ENCODE assay signal across 8 mouse cellular contexts in the genomic region with DNA sequence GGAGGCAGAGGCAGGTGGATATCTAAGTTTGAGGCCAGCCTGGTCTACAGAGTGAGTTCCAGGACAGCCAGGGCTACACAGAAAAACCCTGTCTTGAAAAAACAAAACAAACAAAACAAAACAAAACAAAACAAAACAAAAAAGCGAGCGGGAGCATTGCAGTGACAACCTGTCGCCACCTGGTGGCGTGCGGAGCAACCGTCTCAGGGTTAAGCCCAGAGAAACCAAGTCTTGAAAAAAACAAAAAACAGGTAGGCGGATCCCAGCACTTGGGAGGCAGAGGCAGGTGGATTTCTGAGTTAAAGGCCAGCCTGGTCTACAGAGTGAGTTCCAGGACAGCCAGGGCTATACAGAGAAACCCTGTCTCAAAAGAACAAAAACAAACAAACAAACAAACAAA. TPM values are rescaled to one million over a fixed set of nuclear protein-coding genes. Genes with fewer than 3 reads are reported as not detected.
DNase-seq lines count a peak whose midpoint lies in the region; ATAC-seq and TF ChIP-seq lines count a peak whose summit lies in the region.
"Not testable (repeated sequence)": the region's sequence is repeated elsewhere in the genome, so short reads cannot be mapped to it uniquely, and the experiment has no call there.

No protein-coding gene starts in this region.

- not testable (repeated sequence) for TF ChIP-seq RAD21 in CH12.LX (IDR thresholded peaks at IDR 0.05; ENCODE audit: low read depth, low read length)

- H3K4me2 ChIP-seq in CH12.LX (ENCODE audit: insufficient read depth, low read depth, poor library complexity, severe bottlenecking); lung, postnatal 0 days (replicated peaks; ENCODE audit: low read depth, low read length): not testable (repeated sequence)

- TF ChIP-seq CTCF in CH12.LX (conservative IDR thresholded peaks at IDR 0.05 in 1 of 2, IDR thresholded peaks at IDR 0.05 in 1 of 2; ENCODE audit: low read depth in 2 of 2, low read length in 2 of 2), result peak in 1 of 2 experiments; percentile 41; a peak in 2 of 4 replicates
- TF ChIP-seq CTCF in cerebellum, adult 2 months (IDR thresholded peaks at IDR 0.05; ENCODE audit: borderline replicate concordance, insufficient read depth, low read depth, low read length), result peak; percentile 48; the same call in 1 of the 2 replicates
- peak; percentile 67 for TF ChIP-seq CTCF in gastrocnemius, adult 2 months (IDR thresholded peaks at IDR 0.05)
- peak; percentile 45 for TF ChIP-seq CTCF in kidney, adult 2 months (conservative IDR thresholded peaks at IDR 0.05; ENCODE audit: insufficient read depth, insufficient read length, low read depth, low read length)
- peak; percentile 52 for TF ChIP-seq CTCF in lung, postnatal 0 days (IDR thresholded peaks at IDR 0.05)

- H3K27me3 ChIP-seq in CH12.LX (replicated peaks); cerebellum, adult 2 months (ENCODE audit: control insufficient read depth, insufficient read depth, low read length); kidney, adult 2 months (replicated peaks; ENCODE audit: control insufficient read depth, insufficient read depth, low read length); lung, postnatal 0 days (replicated peaks; ENCODE audit: insufficient read depth, low read length): not testable (repeated sequence)

- H3K4me3 ChIP-seq in CH12.LX (replicated peaks in 1 of 3; ENCODE audit: low read depth in 2 of 3, low read length in 2 of 3, poor library complexity in 1 of 3); cerebellum, adult 2 months (replicated peaks; ENCODE audit: insufficient read depth, low read depth, low read length); gastrocnemius, adult 2 months; kidney, adult 2 months (ENCODE audit: insufficient read depth, low read depth, low read length); lung, postnatal 0 days (ENCODE audit: low read depth, low read length): not testable (repeated sequence)

- not testable (repeated sequence) for TF ChIP-seq POLR2A in CH12.LX (IDR thresholded peaks at IDR 0.05; ENCODE audit: low read depth, low read length); cerebellum, adult 2 months (IDR thresholded peaks at IDR 0.05; ENCODE audit: borderline replicate concordance, insufficient read depth, low read length); kidney, adult 2 months (IDR thresholded peaks at IDR 0.05; ENCODE audit: low read depth, low read length)

- in situ Hi-C loops in CH12.LX (cut with MboI; ENCODE audit: low pct_ligation_motif_present, low pct_unique_long_range_greater_than_20kb, low sequenced_read_pairs), result not testable (repeated sequence)

- ATAC-seq in activated CD4-positive, CD25-positive, alpha-beta regulatory T cell, adult 4 months, result peak; percentile 85
- ATAC-seq in lung, postnatal 0 days, result not testable (repeated sequence)
- 0 out of 2 replicates have a peak, but pooled peaks have one; percentile 61 for ATAC-seq in neutrophil, adult 5-6 weeks (ENCODE audit: extremely low read depth, insufficient number of reproducible peaks, low FRiP score, poor library complexity, severe bottlenecking)

- H3K79me2 ChIP-seq in CH12.LX (replicated peaks; ENCODE audit: control insufficient read depth, extremely low read depth, insufficient read depth, poor library complexity, severe bottlenecking), result not testable (repeated sequence)

- intact Hi-C loops in gastrocnemius, adult 2 months (cut with DNase I), result not testable (repeated sequence)

- H3K27ac ChIP-seq in CH12.LX (ENCODE audit: insufficient read depth, low read depth); cerebellum, adult 2 months (ENCODE audit: insufficient read depth, low read length); gastrocnemius, adult 2 months; kidney, adult 2 months (ENCODE audit: insufficient read depth, low read depth, low read length); lung, postnatal 0 days (ENCODE audit: low read length): not testable (repeated sequence)

- H3K4me1 ChIP-seq in CH12.LX (ENCODE audit: control insufficient read depth in 1 of 2, insufficient read depth in 2 of 2); cerebellum, adult 2 months (ENCODE audit: control insufficient read depth, insufficient read depth, low read length); kidney, adult 2 months (ENCODE audit: control insufficient read depth, insufficient read depth, low read length); lung, postnatal 0 days (ENCODE audit: insufficient read depth, low read depth, low read length): not testable (repeated sequence)

- H3K36me3 ChIP-seq in CH12.LX (replicated peaks in 1 of 2; ENCODE audit: control insufficient read depth in 1 of 2, insufficient read depth in 1 of 2, low read length in 1 of 2), result peaks cover 18 to 25% of the 10 kb centered on the region in 2 experiments
- not testable (repeated sequence) for H3K36me3 ChIP-seq in kidney, adult 2 months (ENCODE audit: control insufficient read depth, insufficient read depth, low read length); lung, postnatal 0 days (ENCODE audit: insufficient read depth, low read length)

- 93% methylated on average over 7 of the region's 7 CpGs for WGBS in cerebellum, adult 2 months
- WGBS in kidney, adult 2 months, result 90% methylated on average over 7 of the region's 7 CpGs
- 89% methylated on average over 7 of the region's 7 CpGs for WGBS in lung, postnatal 0 days

- dilution Hi-C loops in CH12.LX (cut with MboI; ENCODE audit: extremely low pct_ligation_motif_present, extremely low pct_unique_long_range_greater_than_20kb, low sequenced_read_pairs), result not testable (repeated sequence)

- not testable (repeated sequence) for H3K9ac ChIP-seq in CH12.LX (ENCODE audit: insufficient read depth, low read depth); lung, postnatal 0 days (replicated peaks; ENCODE audit: low read depth)

- not testable (repeated sequence) for TF ChIP-seq EP300 in CH12.LX (IDR thresholded peaks at IDR 0.05; ENCODE audit: low read length); lung, postnatal 0 days (IDR thresholded peaks at IDR 0.05)

- not testable (repeated sequence) for H3K9me3 ChIP-seq in CH12.LX (replicated peaks; ENCODE audit: low read length); lung, postnatal 0 days (ENCODE audit: low read length)

- DNase-seq in CH12.LX (ENCODE audit: extremely low read depth), result peak; percentile 6
- not testable (repeated sequence) for DNase-seq in cerebellum, adult 2 months; gastrocnemius, adult 2 months; lung, postnatal 0 days (ENCODE audit: low spot score)
- DNase-seq in kidney, adult 2 months, result peak; percentile 19
- peak; percentile 62 for DNase-seq in thymus, postnatal 4 days

TF ChIP-seq in CH12.LX, 34 proteins besides CTCF, POLR2A, EP300 and RAD21:
- 0 out of 2 replicates have a peak, but pooled peaks have one; percentile 18 for TF ChIP-seq SMC3 (IDR thresholded peaks at IDR 0.05; ENCODE audit: low read depth, low read length)

RNA-seq across cellular contexts. Expression of gene Agl, which starts 41.0 kb away (rescaled TPM):
- total RNA-seq in CH12.LX (2012; rRNA removed) (3.2 and 4.7 TPM in 2 replicates), CH12.LX (2014; rRNA removed) (5.2 and 5.7 TPM in 2 replicates)
- 5.7 and 5.8 TPM in 2 replicates for polyA plus RNA-seq in CH12.LX (2012; ENCODE audit: insufficient read length, low read depth)
- polyA plus RNA-seq in activated CD4-positive, CD25-positive, alpha-beta regulatory T cell, adult 4 months (2017; shearing (Covaris generic)), result 1 to 10 TPM; 1.8 to 2.6 TPM
- 20.6 and 20.8 TPM in 2 replicates for polyA plus RNA-seq in cerebellum, adult 2 months (2012; rRNA removed)
- 1,000 to 10,000 TPM in 1 of 2 experiments, 100 to 1,000 TPM in 1; 657 to 1,000 TPM for total RNA-seq in gastrocnemius, adult 2 months (2021)
- polyA plus RNA-seq in kidney, adult 2 months (2012; rRNA removed), result 12.7 and 13.6 TPM in 2 replicates
- polyA plus RNA-seq in lung, postnatal 0 days (2015; fragmentation: Nextera tagmentation; extraction: Ambion mirVana), result 6.3 and 6.5 TPM in 2 replicates
- total RNA-seq in neutrophil, adult 5-6 weeks (2017), result 13.9 and 17.3 TPM in 2 replicates

RNA-seq across cellular contexts. Expression of gene Slc35a3, which starts 54.3 kb away (rescaled TPM):
- total RNA-seq in CH12.LX (2012; rRNA removed) (16.3 and 17.8 TPM in 2 replicates), CH12.LX (2014; rRNA removed) (45.7 and 52.5 TPM in 2 replicates)
- polyA plus RNA-seq in CH12.LX (2012; ENCODE audit: insufficient read length, low read depth), result 21.7 and 24.6 TPM in 2 replicates
- 1 to 10 TPM; 5.4 to 7.7 TPM for polyA plus RNA-seq in activated CD4-positive, CD25-positive, alpha-beta regulatory T cell, adult 4 months (2017; shearing (Covaris generic))
- 14.4 and 16.2 TPM in 2 replicates for polyA plus RNA-seq in cerebellum, adult 2 months (2012; rRNA removed)
- 1 to 10 TPM; 5.1 to 8.0 TPM for total RNA-seq in gastrocnemius, adult 2 months (2021)
- polyA plus RNA-seq in kidney, adult 2 months (2012; rRNA removed), result 15.7 and 17.5 TPM in 2 replicates
- polyA plus RNA-seq in lung, postnatal 0 days (2015; fragmentation: Nextera tagmentation; extraction: Ambion mirVana), result 10.0 TPM in 2 replicates
- 34.6 and 40.2 TPM in 2 replicates for total RNA-seq in neutrophil, adult 5-6 weeks (2017)
